Mouse (Mus musculus): ENCODE data around the gene Hsf3. TPM values are rescaled to one million over a fixed set of nuclear protein-coding genes. Genes with fewer than 3 reads are reported as not detected.

Gene Hsf3
- polyA plus RNA-seq, 1 experiment from 2014 or later: 0.14 TPM

- no peaks in the 10 kb centered on the region for H3K9me3 ChIP-seq (ENCODE audit: control insufficient read depth, low read depth, low read length)
- no peak within 1 kb of the TSS for H3K4me3 ChIP-seq (ENCODE audit: low read depth, low read length)
- H3K9ac ChIP-seq (replicated peaks; ENCODE audit: low read depth, low read length): no peak within 1 kb of the TSS
- H3K4me2 ChIP-seq (replicated peaks; ENCODE audit: low read depth, low read length): no peak within 1 kb of the TSS
- no peaks in the 10 kb centered on the region for H3K36me3 ChIP-seq (ENCODE audit: control insufficient read depth, insufficient read depth, low read length)
- WGBS: 93% methylated on average over 3 of the region's 3 CpGs
- no peaks in the 10 kb centered on the region for H3K27me3 ChIP-seq (ENCODE audit: control insufficient read depth, insufficient read depth, low read length)
- H3K27ac ChIP-seq (ENCODE audit: low read length): no peak within 1 kb of the TSS
- no peaks in the 10 kb centered on the region for H3K4me1 ChIP-seq (ENCODE audit: control insufficient read depth, insufficient read depth, low read length)
- ATAC-seq (ENCODE audit: insufficient number of reproducible peaks, insufficient read depth, low FRiP score, low read depth): no peak
These were observed 162.8 kb downstream of the Hsf3 start, which contains the start of gene Vsig4 for GRCm38 (mm10) chrX:96293338-96293737. Gene Vsig4, minus strand, starts transcription at chrX:96293438.

GRCm38 (mm10) chrX:96256509-96256908 is 199.6 kb downstream of the Hsf3 start:
- H3K4me3 ChIP-seq (ENCODE audit: low read depth, low read length): no peak overlapping the region
- no peaks in the 10 kb centered on the region for H3K36me3 ChIP-seq (ENCODE audit: control insufficient read depth, insufficient read depth, low read length)
- H3K9ac ChIP-seq (replicated peaks; ENCODE audit: low read depth, low read length): no peak overlapping the region
- H3K9me3 ChIP-seq (ENCODE audit: control insufficient read depth, low read depth, low read length): no peaks in the 10 kb centered on the region
- H3K4me2 ChIP-seq (replicated peaks; ENCODE audit: low read depth, low read length): no peak overlapping the region
- ATAC-seq (ENCODE audit: insufficient number of reproducible peaks, insufficient read depth, low FRiP score, low read depth): no peak
- no peak overlapping the region for H3K27ac ChIP-seq (ENCODE audit: low read length)
- no peaks in the 10 kb centered on the region for H3K4me1 ChIP-seq (ENCODE audit: control insufficient read depth, insufficient read depth, low read length)
- H3K27me3 ChIP-seq (ENCODE audit: control insufficient read depth, insufficient read depth, low read length): no peaks in the 10 kb centered on the region

Other genes with a start within 250 kb of the Hsf3 start
- not detected in 2 replicates for gene Vsig4, start 162.9 kb downstream of the Hsf3 start, polyA plus RNA-seq (2014; fragmentation: Nextera tagmentation; extraction: Ambion mirVana)
- gene Heph, start 935 bp downstream of the Hsf3 start, polyA plus RNA-seq (2014; fragmentation: Nextera tagmentation; extraction: Ambion mirVana): 13.0 and 15.0 TPM in 2 replicates

All from stomach, embryonic 14.5 days (tissue).